Mouse (Mus musculus) left cerebral cortex, postnatal 4 days (tissue): ENCODE data around the gene Sulf2. TPM values are rescaled to one million over a fixed set of nuclear protein-coding genes. Genes with fewer than 3 reads are reported as not detected.

Experiments used
- DNase-seq: peaks from one replicate; pipeline ENCODE4 v3.0.0-alpha.2; 2022
- intact Hi-C: fragments of 180-260 bp; cut with DNase I; formaldehyde crosslinking; loops from one replicate; pipeline ENCODE4 v1.15.1; 2025
- total RNA-seq, 2 experiments: library from RNA; stranded (reverse); gene quantifications; 2 replicates each; pipeline ENCODE4 v1.2.3; 2021

Gene Sulf2
- total RNA-seq, 2 experiments from 2014 or later = 153 to 162 TPM

DNA sequence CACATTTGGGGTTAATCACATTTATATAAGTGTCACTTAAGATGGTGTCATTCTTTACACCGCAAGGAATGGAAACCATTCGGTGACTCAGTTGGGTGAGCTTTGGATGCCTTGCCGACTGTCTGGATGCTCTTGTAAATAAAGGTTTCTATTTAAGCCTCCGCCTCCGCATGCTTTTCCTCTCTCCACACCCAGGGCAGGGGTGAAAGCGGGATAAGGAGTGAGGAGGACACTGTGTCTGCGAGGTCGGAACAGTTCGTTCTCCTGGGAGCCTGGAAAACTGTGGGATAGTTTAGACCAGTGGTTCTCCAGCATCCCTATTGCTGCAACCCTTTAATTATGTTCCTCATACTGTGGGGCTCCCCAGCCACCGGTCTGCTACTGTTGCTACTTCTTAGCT, 82.4 kb downstream of the Sulf2 start:
- DNase-seq = no peak

DNA sequence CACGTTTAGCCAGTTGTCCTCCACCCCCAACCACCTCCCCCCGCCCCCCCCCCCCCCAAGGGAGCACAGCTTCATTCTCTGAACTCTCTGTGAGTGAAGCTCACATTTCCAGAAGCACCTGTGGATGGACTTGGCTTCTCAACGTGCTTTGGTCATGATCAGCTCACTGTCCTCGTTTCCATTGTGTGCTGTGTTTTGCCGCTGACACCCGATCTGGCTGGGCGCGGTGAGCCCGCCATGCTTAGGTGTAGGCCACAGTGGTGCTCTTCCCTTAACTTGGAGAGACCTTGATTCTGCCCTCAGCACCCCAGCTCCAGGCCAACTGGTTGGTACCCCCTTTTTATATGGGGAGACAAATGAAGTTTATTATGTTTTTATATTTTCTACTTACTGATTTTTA, 83.6 kb downstream of the Sulf2 start:
- intact Hi-C loops = no loop called here
- DNase-seq = no peak

More for the DNA sequence above, 82.4 kb downstream of the Sulf2 start:
- intact Hi-C loops = no loop called here

DNA sequence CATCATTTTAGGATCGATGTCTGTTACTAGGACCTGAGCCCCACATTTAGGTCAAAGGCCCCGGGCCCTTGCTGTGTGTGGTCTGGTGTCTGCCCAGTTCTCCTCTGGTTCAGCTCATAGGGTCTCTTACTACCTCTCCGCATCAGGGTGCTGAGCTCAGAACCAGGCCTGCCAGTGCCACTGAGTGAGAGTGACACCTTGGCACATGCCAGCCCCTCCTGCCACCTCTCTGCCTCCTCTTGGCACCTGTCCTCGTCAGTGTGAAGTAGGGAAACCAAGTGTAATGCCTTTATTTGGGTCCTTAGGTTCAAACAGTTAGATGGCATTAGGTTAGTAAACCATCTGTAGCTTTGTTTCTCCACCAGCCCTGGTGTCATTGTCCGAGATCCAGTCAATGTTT, 84.0 kb downstream of the Sulf2 start:
- no peak for DNase-seq

DNA sequence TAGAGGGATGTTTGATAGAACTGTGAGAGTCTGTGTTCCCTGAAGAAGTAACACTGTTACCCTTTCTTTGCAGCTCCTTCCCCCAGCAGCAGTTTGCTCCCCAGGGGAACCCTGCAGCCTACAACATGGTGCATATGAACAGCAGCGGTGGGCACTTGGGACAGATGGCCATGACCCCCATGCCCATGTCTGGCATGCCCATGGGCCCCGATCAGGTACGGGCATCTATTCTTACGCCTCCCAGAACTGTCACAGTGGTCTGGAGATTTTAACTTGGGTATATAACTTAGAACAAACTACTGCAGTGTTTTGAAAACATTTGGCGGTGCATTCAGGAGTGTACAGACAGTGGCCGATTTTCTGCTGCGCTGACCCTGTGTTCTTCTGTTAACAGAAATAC, 85.7 kb downstream of the Sulf2 start:
- no peak for DNase-seq
- intact Hi-C loops = no loop called here

More for the DNA sequence above, 84.0 kb downstream of the Sulf2 start:
- intact Hi-C loops = no loop called here

DNA sequence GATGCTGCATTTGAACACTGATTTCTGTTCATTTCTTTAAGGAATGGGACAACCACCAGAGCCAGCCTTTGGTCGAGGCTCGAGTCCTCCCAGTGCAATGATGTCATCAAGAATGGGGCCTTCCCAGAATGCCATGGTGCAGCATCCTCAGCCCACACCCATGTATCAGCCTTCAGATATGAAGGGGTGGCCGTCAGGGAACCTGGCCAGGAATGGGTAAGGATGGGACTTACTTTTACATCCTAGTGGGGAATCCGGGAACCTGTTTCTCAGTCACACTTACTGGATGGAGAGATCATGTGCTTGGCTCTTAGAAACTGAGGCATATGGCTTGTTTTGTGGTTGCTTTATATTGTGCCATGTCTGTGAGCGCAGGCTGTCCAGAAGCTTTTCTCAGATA, 86.3 kb downstream of the Sulf2 start:
- no peak for DNase-seq

DNA sequence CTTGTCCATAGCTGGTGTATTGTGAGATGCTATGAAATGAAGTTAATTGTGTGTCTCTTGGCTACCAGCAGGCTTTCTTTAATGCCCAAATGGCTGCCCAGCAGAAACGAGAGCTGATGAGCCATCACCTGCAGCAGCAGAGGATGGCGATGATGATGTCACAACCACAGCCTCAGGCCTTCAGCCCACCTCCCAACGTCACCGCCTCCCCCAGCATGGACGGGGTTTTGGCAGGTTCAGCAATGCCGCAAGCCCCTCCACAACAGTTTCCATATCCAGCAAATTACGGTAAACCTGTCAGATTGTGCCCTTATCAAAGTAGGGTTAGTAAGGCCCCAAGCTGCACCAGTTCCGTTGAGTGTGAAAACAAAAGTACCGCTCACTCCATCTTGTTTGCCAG, 87.2 kb downstream of the Sulf2 start:
- intact Hi-C loops = no loop called here
- no peak for DNase-seq

More for the DNA sequence above, 86.3 kb downstream of the Sulf2 start:
- intact Hi-C loops = no loop called here

DNA sequence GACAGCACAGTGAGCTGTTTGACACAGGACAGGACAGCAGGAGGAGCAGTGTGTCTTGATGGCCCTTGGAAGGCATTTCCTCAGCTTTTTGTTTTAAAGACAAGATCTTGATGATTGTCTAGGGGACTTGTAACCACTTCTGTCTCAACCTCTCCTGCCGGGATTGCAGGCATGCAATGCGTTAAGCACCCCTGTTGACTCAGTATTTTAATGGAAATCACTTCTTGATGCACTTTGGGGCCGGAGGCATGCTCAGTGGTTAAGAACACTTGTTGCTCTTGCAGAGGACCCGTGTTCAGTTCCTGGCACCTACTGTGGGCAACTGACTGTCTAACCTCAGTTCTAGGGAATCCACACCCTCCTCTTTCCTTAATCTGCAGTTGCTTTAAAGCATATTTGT, 89.0 kb downstream of the Sulf2 start:
- no peak for DNase-seq
- intact Hi-C loops = no loop called here

DNA sequence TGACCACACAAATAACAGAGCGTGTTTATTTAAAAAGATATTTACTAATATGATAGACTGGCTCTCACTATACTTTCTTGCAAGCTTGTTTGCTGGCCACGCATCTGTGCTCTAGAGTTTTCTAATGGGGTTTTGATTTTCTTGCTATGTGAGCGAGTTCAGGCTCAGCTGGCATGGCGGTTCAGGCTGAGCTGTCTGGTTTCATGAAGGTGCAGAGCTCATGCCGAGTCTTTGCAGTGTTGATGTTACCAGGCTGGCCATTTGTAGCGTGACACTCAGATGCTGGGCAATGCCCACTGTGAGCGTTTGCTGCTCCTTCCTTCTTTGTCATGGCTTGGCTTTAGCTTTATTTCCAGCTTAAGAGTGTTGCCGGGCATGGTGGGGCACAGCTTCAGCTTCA, 93.0 kb downstream of the Sulf2 start:
- intact Hi-C loops = no loop called here

DNA sequence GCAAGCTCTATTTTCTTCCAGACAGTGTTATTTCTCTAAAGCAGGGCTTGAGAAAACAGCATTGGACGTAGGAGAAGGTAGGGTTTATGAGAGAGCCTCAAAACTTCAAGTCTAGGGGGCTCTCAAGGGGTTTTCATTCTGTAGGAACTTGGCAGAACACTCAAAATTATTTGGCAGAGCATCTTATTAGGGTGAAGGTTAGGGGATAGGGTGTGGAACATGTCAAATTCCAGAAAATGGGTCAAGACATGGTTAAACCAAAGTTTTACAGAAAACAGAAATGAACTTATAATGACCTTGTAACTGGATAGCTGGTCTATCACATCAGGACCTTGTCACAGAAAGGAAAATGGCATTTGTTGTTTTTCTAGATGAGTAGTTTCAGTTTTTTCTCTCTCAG, 93.5 kb downstream of the Sulf2 start:
- no peak for DNase-seq
- intact Hi-C loops = no loop called here

More for the DNA sequence above, 93.0 kb downstream of the Sulf2 start:
- DNase-seq = no peak

DNA sequence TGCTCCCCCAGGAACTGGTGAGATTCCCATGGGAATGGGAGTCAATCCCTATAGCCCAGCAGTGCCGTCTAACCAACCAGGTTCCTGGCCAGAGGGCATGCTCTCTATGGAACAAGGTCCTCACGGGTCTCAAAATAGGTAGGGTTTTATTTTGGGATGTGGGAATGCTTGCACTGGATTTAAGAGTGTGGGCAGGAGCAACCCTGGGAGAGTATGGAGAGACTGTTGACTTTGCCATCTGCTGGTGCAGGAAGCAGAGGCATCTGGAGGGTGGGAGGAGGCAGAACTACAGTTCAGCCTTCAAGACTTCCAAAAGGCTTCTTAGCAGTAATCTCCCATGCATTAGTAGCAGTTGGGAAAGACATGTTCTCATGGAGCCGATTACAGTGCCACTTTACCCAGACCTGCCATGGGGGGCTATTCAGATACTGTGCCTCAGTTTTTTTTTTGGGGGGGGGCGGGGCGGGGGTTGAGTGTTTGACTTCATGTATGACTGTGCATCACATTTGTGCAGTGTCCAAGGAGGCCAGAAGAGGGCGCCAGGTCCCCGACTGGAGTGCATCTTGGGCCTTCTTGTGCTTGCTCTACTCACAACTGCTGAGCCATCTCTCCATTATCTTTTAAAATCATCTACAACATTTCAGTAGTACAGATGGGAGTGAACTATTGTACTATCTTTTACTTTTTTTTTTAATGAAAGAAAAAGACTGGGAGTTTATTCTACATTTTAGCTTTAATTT, 95.6 kb downstream of the Sulf2 start:
- intact Hi-C loops = loop anchor here (10.0 kb wide), 1 partner anchor 275 kb away; no protein-coding TSS in a partner anchor
- DNase-seq = peak; percentile 46

DNA sequence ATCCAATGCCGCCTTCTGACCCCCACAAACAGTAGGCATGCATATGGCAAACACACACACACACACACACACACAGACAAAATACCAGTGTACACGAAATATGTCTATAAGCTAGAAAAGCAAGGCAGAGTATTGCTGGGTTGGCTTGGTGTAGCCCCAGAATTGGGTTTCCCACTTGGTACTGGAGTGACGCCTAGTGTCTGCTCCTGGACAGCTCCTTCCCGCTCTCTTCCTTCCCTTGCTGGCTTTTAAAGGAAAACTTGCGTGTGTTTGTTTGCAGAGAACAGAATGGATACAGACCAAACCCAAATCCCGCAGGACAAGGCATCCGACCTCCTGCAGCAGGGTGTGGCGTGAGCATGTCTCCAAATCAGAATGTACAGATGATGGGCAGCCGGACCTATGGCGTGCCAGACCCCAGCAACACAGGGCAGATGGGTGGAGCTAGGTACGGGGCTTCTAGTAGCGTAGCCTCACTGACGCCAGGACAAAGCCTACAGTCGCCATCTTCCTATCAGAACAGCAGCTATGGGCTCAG, 101.4 kb downstream of the Sulf2 start:
- intact Hi-C loops = loop anchor here (10.0 kb wide), 1 partner anchor 269 kb away; no protein-coding TSS in a partner anchor
- DNase-seq = no peak

DNA sequence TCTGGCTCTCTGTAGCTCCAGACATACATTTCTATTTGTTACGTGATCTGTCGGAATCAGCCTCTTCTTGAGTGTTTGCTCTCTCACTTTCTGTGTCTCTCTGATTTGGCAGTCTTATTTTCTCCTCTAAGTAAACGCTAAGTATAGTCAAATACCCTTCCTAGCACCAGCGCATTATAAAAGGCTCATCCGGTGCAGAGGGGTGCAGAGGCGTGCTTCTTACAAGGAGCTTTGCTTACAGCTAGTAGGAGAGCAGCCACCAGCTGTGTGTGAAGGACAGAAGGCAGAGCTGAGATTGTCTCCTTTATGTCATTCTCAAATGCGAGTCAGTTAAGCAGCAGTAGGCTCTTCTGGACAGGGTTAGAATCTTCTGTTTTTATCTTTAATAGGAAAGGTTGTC, 103.5 kb downstream of the Sulf2 start:
- DNase-seq = no peak

DNA sequence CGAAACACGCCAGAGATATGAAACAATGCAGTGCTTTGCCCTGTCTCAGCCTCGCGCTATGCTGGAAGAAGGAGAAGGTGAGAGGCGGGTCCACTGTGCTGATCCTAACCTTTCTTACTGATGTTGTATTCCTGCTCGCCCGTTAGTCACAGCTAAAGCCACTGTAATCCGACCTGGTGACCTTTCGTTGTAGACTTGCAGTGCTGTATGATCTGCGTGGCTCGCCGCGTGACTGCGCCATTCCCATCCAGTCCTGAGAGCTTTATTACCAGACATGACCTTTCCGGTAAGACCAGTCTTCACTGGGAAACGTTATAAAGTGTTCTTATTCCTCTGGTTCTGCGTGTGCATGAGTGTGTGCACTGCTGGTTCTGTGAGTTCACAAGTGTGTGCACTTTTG, 104.0 kb downstream of the Sulf2 start:
- no peak for DNase-seq
- intact Hi-C loops = loop anchor here (10.0 kb wide), 1 partner anchor 267 kb away; no protein-coding TSS in a partner anchor

More for the DNA sequence above, 103.5 kb downstream of the Sulf2 start:
- intact Hi-C loops = loop anchor here (10.0 kb wide), 1 partner anchor 267 kb away; no protein-coding TSS in a partner anchor

DNA sequence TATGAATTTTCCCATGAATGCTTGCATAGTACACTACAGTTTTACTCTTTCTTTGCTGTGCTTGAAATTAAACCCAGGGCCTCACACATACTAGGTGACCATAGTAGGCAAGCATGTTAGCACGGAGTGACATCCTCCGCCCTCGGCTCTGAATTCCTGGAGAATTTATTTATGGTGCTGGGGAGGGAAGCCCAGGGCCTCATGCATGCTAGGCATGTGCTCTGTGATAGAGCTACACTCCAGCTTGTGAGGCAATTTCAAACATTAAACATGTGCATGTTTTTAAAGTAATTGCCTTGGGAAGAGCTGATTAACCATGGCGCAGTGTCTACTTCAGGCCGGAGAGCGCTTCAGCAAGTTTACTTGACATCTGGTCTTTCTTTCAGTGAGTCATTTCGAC, 106.6 kb downstream of the Sulf2 start:
- DNase-seq = no peak
- intact Hi-C loops = loop anchor here (10.0 kb wide), 2 partner anchors 234 to 524 kb away; no protein-coding TSS in a partner anchor

DNA sequence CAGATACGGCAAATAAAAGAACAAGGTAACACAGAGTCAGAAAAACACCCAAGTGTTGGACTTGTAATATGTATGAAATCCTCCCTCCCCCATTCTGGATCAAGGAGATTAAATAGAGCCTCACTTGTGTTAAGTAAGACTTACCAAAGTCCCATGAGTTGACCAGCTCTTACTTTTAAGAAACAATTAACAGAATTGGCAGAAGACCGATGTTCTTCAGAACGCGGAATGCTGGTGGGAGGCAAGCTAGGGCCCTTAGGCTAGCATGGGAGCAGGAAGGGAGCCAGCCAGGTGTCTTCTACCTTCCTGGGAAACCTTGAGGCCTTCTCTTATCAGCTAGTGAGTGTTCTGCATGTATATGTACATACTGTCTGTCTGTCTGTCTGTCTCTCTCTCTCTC, 107.5 kb downstream of the Sulf2 start:
- intact Hi-C loops = loop anchor here (10.0 kb wide), 2 partner anchors 233 to 523 kb away; no protein-coding TSS in a partner anchor
- DNase-seq = no peak

DNA sequence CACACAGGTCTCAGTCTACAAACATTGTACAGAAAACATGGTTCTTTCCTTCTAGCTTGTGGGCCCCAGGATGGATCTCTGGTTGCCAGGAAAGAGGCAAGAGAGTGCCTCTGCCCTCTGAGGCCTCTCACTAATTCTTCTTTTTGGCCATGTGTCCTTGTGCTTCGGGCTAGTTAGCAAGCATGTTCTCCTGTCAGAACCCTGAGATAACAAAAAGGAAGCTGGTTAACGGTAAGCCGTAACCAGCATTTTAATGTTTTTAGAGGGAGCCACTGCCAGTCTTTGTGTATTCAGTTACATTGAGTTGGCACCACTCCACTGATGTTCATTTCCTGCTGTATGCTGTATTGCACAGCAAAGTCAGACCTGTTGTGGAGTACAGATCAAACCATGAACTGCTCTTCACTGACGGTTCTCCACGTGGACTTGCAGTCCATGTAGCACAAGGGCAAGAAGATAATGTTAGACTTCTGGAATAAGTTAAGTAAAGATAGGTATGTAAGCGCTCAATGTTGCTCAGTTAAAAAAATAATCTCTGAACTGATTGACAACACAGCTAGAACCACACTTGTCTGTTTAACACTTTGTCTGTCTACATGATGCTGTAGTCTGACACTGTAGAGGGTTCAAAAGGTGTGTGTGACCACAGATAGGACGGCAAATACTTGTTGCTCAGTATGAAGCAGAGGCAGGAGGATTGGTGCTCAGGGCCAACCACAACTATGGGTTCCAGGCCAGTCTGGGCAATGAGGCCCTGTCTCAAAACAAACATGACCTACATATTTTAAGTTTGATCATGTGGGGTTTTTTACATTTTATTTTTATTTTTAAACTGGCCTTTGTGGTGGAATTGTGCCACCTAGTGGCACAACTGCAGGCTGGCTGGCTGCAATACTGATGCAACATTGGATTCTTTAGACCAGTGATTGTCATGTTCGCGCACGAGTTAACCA, 109.6 kb downstream of the Sulf2 start:
- no peak for DNase-seq

DNA sequence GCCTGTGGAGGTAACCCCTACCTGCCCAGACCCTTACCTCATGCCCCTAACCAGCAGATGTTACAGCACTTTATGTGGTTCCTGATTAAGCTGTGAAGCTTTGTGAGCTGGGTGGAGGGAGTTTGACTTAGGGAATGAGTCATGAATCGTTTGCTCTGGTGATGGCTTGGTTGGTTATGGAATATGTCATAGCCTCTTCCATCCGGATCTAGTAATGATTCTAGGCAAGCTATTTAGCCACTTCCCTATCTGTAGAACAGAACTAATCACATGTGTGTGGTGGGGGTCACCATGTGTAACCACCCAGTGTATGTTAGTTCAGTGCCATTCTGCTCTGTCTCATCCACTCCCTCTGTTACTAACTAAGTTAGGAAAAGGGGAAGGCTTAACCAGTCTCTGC, 110.5 kb downstream of the Sulf2 start:
- DNase-seq = no peak
- intact Hi-C loops = loop anchor here (10.0 kb wide), 2 partner anchors 230 to 520 kb away; no protein-coding TSS in a partner anchor

More for the DNA sequence above, 109.6 kb downstream of the Sulf2 start:
- intact Hi-C loops = loop anchor here (10.0 kb wide), 2 partner anchors 231 to 521 kb away; no protein-coding TSS in a partner anchor

DNA sequence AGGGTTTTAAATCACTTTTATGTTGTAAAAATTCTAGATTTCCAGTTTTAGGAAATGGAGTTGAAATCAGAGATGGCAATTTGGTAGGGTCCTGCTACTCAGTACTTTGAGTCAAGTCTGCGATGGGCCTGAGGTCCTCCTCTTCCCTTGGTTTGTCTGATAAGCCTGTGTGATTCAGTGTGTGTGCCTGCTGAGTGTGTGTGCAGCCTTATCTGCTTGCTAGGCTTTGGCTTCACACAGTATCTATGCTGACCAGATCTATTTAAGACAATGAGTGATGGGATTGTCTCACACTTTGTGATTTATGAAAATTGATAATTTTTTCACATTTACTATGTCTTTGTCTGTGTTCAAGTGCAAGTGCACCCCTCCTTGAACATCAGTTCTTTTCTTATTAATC, 112.9 kb downstream of the Sulf2 start:
- no peak for DNase-seq
- intact Hi-C loops = loop anchor here (5.0 to 10.0 kb wide), 3 partner anchors 120 to 518 kb away; no protein-coding TSS in a partner anchor

DNA sequence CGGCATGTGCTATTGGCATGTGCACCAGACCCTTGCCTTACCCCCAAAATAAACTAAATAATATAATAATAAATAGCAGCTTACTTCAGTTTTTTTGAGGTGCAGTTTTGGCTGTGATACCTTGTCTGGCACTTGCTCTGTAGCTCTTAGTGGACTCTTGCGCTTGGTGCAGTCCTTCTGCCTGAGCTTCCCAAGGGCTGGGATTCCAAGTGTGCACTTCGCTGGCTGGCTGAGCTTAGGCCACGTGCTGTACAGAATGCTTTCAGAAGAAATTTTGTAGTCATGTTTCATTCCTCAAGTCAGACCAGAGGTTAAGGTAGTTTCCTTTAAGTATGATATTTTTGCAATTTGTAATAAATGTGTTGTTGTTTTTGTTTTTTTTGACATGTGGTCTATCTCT, 115.8 kb downstream of the Sulf2 start:
- intact Hi-C loops = loop anchor here (5.0 to 10.0 kb wide), 3 partner anchors 117 to 515 kb away; no protein-coding TSS in a partner anchor
- no peak for DNase-seq

DNA sequence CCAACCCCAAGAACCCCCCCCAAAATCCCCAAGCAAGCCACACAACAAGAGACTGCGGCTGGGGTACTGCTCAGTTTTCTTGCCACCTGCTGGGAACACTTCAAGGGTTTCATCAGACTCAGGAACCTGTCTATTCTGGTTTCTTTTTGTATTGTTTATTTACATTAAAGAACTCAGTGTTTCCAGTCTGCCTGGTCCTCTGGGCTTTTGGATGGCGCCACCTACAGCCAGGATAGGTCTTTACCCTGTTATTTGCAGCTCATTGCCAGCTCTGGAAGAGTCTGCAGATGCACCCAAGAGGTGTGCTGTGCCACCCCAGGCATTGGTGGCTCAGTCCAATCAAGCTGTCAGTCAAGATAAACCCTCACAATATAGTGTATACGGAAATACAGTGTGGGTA, 119.7 kb downstream of the Sulf2 start:
- intact Hi-C loops = no loop called here
- peak; percentile 24 for DNase-seq
